Mouse (Mus musculus) c-Kit-positive CD71-negative TER-119-negative erythroid progenitor cells, embryonic 14.5 days (primary cell): ENCODE data around the gene Sult2a8.
"Not testable (repeated sequence)": the region's sequence is repeated elsewhere in the genome, so short reads cannot be mapped to it uniquely, and the experiment has no call there.

Source experiments
- DNase-seq: peaks from one replicate; pipeline ENCODE4 v3.0.0-alpha.2; 2013; ENCODE audit warnings: low read depth

Sult2a8 gene

DNA sequence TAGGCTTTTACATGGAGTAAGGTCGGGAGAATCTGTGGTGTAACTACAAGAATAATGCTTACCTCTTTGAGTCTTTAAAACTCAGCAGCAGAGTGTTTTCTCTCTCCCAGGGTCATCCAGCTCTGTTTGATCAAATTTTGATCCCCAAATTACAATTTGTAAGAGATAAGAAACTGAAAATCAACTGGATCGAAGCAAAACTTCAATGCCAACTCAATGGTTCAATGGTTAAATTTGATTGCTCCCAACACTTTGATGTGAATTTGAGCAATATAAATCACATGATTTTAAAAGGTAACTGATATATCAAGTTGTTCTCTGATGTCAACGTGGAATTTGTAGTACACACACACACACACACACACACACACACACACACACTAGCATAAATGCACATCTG, at the start of gene Sult2a8:
Gene Sult2a8, minus strand, starts transcription at position 236 of the 400 bp plus-strand sequence.
- no peak for DNase-seq

DNA sequence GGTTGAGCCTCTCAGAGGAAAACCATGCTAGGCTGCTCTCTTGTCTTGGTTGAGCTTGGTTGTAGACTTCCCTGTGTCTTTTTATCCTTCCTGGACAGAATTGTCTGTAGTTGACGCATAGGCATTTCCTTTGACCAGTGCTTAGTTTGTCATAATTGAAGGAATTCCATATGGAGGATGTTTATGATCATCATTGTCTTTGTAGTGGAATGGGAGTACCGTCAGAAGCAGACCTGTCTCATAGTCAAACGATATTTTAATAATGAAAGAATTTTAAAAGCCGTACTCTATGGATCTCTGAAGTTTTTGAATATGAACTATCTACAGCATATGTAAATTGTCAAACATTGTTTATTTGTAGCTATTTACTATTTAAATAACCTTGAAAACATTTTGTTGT, 47.6 kb upstream of the Sult2a8 start, which contains the start of gene Sult2a7:
Gene Sult2a7, minus strand, starts transcription at position 101 of the 400 bp plus-strand sequence.
- no peak for DNase-seq

DNA sequence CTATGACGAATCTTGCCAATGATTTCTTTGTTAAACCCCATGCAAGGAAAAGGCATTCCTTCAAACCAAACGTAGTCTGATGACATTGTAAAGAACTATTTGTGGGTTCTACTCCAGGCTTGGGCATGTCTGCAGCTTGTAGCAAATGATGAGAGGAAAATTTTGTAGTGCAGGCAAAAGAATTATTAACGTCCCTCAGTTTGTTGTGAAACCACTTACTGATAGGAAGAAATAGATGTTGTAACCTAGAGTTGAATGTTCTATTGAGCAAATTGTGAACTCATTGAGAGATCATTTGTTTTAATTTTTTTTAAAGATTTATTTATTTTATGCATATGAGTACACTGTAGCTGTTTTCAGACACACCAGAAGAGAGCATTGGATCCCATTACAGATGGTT, 46.3 kb upstream of the Sult2a8 start:
- DNase-seq, result no peak

GRCm38 (mm10) chr7:14439581-14439980, 7.0 kb downstream of the Sult2a8 start:
- DNase-seq, result no peak

DNA sequence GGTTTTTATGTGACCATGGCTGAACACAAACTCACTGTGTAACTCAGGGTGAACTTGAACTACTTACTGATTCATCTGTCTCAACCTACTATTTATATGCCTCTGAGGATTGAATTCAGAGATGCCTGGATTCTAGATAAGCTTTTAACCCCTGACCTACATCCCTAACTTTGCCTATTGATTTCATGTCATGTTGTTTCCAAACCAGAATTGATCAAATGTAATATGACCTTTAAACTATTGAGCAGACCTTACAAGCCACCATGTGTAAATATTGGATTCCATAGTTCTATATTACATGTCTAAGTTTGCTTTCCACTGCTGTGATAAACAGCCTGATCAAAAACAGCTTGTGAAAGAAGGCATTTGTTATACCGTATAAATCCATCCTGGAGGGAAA, 8.1 kb downstream of the Sult2a8 start:
- no peak for DNase-seq

DNA sequence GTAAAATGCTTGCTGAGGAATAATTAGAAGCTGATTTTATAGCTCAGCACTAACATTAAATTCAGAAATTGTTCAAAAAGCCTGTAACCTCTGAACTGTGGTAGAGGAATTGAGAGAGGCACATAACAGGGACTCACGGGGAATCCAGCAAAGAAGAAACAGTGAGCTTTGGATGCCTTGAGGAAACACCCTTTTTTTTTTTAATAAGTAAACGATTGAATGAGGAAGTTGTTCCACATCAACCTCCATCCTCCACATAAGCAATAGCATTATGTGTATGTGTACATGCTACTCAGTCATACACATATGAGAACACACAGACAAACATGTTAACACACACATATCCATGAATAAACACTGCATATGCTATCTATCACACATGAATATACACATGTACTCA, 8.5 kb downstream of the Sult2a8 start:
- no peak for DNase-seq

DNA sequence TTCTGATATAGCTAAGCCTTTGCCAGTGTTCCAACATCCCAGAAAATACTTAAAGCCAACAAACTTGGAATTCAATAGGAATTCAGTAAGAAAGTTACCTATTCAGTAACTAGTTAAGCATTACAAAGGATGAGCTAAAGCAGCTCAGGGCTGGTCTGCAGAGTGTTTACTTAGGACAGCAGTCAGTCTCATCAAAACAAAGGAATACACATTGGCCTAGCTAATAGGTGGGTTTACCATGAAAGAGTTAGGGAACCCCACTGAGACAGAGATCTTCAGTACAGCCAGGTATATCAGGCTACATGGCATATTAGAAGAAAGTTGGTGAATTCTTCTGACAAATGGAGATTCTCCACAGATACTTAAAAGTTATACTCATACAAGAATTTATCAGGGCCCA, 47.2 kb downstream of the Sult2a8 start:
- not testable (repeated sequence) for DNase-seq

GRCm38 (mm10) chr7:14396462-14396861, 50.1 kb downstream of the Sult2a8 start:
- no peak for DNase-seq
